Mouse (Mus musculus): ENCODE data around the gene Camk1d. TPM values are rescaled to one million over a fixed set of nuclear protein-coding genes. Genes with fewer than 3 reads are reported as not detected.

Gene Camk1d
- polyA plus RNA-seq, 1 experiment from 2014 or later, result 3.1 TPM

- H3K9me3 ChIP-seq (replicated peaks), result no peaks in the 10 kb centered on the region
- H3K27ac ChIP-seq (ENCODE audit: poor library complexity, severe bottlenecking), result no peak overlapping the region
- peaks cover 8% of the 10 kb centered on the region; the same call in 1 of the 2 replicates for H3K4me1 ChIP-seq (replicated peaks)
- no peaks in the 10 kb centered on the region for H3K36me3 ChIP-seq
- H3K27me3 ChIP-seq (replicated peaks), result no peaks in the 10 kb centered on the region
- 64% methylated on average over 6 of the region's 6 CpGs for WGBS
- H3K9ac ChIP-seq, result no peak overlapping the region
- H3K4me2 ChIP-seq, result no peak overlapping the region
- no peak for ATAC-seq (ENCODE audit: insufficient number of reproducible peaks, low FRiP score)
- H3K4me3 ChIP-seq, result no peak overlapping the region
Observed at GRCm38 (mm10) chr2:5592461-5593136, 121.7 kb downstream of the Camk1d start.

- H3K9me3 ChIP-seq (replicated peaks), result no peaks in the 10 kb centered on the region
- no peaks in the 10 kb centered on the region for H3K36me3 ChIP-seq
- no peak overlapping the region for H3K9ac ChIP-seq
- WGBS, result 68% methylated on average over 5 of the region's 5 CpGs
- no peak overlapping the region for H3K4me3 ChIP-seq
- H3K27ac ChIP-seq (ENCODE audit: poor library complexity, severe bottlenecking), result no peak overlapping the region
- H3K4me1 ChIP-seq (replicated peaks), result peaks cover 8% of the 10 kb centered on the region; the same call in 1 of the 2 replicates
- no peaks in the 10 kb centered on the region for H3K27me3 ChIP-seq (replicated peaks)
- no peak overlapping the region for H3K4me2 ChIP-seq
- ATAC-seq (ENCODE audit: insufficient number of reproducible peaks, low FRiP score), result no peak
Observed at GRCm38 (mm10) chr2:5590074-5590473, 124.2 kb downstream of the Camk1d start.

GRCm38 (mm10) chr2:5589163-5589562 lies 125.2 kb downstream of the Camk1d start:
- Histone ChIP-seq H3K36me3 (no peaks in the 10 kb centered on the region), H3K27ac (ENCODE audit: poor library complexity, severe bottlenecking) (no peak overlapping the region), H3K4me1 (replicated peaks) (peaks cover 8% of the 10 kb centered on the region; the same call in 1 of the 2 replicates), H3K9ac (no peak overlapping the region), H3K9me3 (replicated peaks) (no peaks in the 10 kb centered on the region), H3K4me3 (no peak overlapping the region), H3K4me2 (no peak overlapping the region), H3K27me3 (replicated peaks) (no peaks in the 10 kb centered on the region)
- ATAC-seq (ENCODE audit: insufficient number of reproducible peaks, low FRiP score), result no peak
- 77% methylated on average over 5 of the region's 5 CpGs for WGBS

- no peak overlapping the region for H3K9ac ChIP-seq
- no peak overlapping the region for H3K27ac ChIP-seq (ENCODE audit: poor library complexity, severe bottlenecking)
- H3K4me2 ChIP-seq, result no peak overlapping the region
- no peaks in the 10 kb centered on the region for H3K9me3 ChIP-seq (replicated peaks)
- 84% methylated on average over 8 of the region's 8 CpGs for WGBS
- H3K4me1 ChIP-seq (replicated peaks), result 0 out of 2 replicates have a peak, but pooled peaks cover 8% of the 10 kb centered on the region
- no peak for ATAC-seq (ENCODE audit: insufficient number of reproducible peaks, low FRiP score)
- no peak overlapping the region for H3K4me3 ChIP-seq
- no peaks in the 10 kb centered on the region for H3K27me3 ChIP-seq (replicated peaks)
- H3K36me3 ChIP-seq, result no peaks in the 10 kb centered on the region
Observed at GRCm38 (mm10) chr2:5588329-5588982, 125.9 kb downstream of the Camk1d start.

- Histone ChIP-seq H3K9me3 (replicated peaks) (no peaks in the 10 kb centered on the region), H3K4me1 (replicated peaks) (0 out of 2 replicates have a peak, but pooled peaks cover under 1% of the 10 kb centered on the region), H3K36me3 (no peaks in the 10 kb centered on the region), H3K4me3 (no peak overlapping the region), H3K9ac (no peak overlapping the region), H3K27ac (ENCODE audit: poor library complexity, severe bottlenecking) (no peak overlapping the region), H3K4me2 (no peak overlapping the region), H3K27me3 (replicated peaks) (no peaks in the 10 kb centered on the region)
- WGBS, result 71% methylated on average over 6 of the region's 6 CpGs
- no peak for ATAC-seq (ENCODE audit: insufficient number of reproducible peaks, low FRiP score)
Observed at GRCm38 (mm10) chr2:5584318-5585027, 129.8 kb downstream of the Camk1d start.

- no peak overlapping the region for H3K27ac ChIP-seq (ENCODE audit: poor library complexity, severe bottlenecking)
- H3K9ac ChIP-seq, result no peak overlapping the region
- H3K4me3 ChIP-seq, result no peak overlapping the region
- peaks cover 22% of the 10 kb centered on the region for H3K4me1 ChIP-seq (replicated peaks)
- H3K27me3 ChIP-seq (replicated peaks), result no peaks in the 10 kb centered on the region
- no peak overlapping the region for H3K4me2 ChIP-seq
- ATAC-seq (ENCODE audit: insufficient number of reproducible peaks, low FRiP score), result no peak
- H3K36me3 ChIP-seq, result no peaks in the 10 kb centered on the region
- H3K9me3 ChIP-seq (replicated peaks), result no peaks in the 10 kb centered on the region
- 53% methylated on average over 4 of the region's 4 CpGs for WGBS
Observed at GRCm38 (mm10) chr2:5579391-5579790, 134.9 kb downstream of the Camk1d start.

- Histone ChIP-seq H3K4me2 (no peak overlapping the region), H3K27me3 (replicated peaks) (no peaks in the 10 kb centered on the region), H3K27ac (ENCODE audit: poor library complexity, severe bottlenecking) (no peak overlapping the region; the same call in 1 of the 2 replicates), H3K9ac (no peak overlapping the region), H3K4me3 (no peak overlapping the region), H3K4me1 (replicated peaks) (peaks cover 26% of the 10 kb centered on the region), H3K9me3 (replicated peaks) (no peaks in the 10 kb centered on the region), H3K36me3 (no peaks in the 10 kb centered on the region)
- WGBS, result 56% methylated on average over 9 of the region's 9 CpGs
- no peak for ATAC-seq (ENCODE audit: insufficient number of reproducible peaks, low FRiP score)
Observed at GRCm38 (mm10) chr2:5577399-5578129, 136.8 kb downstream of the Camk1d start.

GRCm38 (mm10) chr2:5572314-5573006 lies 141.9 kb downstream of the Camk1d start:
- H3K36me3 ChIP-seq, result no peaks in the 10 kb centered on the region
- 73% methylated on average over 10 of the region's 10 CpGs for WGBS
- H3K27me3 ChIP-seq (replicated peaks), result no peaks in the 10 kb centered on the region
- no peak for ATAC-seq (ENCODE audit: insufficient number of reproducible peaks, low FRiP score)
- no peak overlapping the region for H3K4me2 ChIP-seq
- no peak overlapping the region for H3K9ac ChIP-seq
- no peaks in the 10 kb centered on the region for H3K9me3 ChIP-seq (replicated peaks)
- no peak overlapping the region for H3K4me3 ChIP-seq
- H3K27ac ChIP-seq (ENCODE audit: poor library complexity, severe bottlenecking), result no peak overlapping the region
- H3K4me1 ChIP-seq (replicated peaks), result peaks cover 16% of the 10 kb centered on the region

- WGBS, result 80% methylated on average over 5 of the region's 5 CpGs
- no peak overlapping the region for H3K9ac ChIP-seq
- H3K36me3 ChIP-seq, result no peaks in the 10 kb centered on the region
- H3K9me3 ChIP-seq (replicated peaks), result no peaks in the 10 kb centered on the region
- no peak for ATAC-seq (ENCODE audit: insufficient number of reproducible peaks, low FRiP score)
- no peaks in the 10 kb centered on the region for H3K4me1 ChIP-seq (replicated peaks)
- no peak overlapping the region for H3K4me3 ChIP-seq
- H3K4me2 ChIP-seq, result no peak overlapping the region
- H3K27ac ChIP-seq (ENCODE audit: poor library complexity, severe bottlenecking), result no peak overlapping the region
- H3K27me3 ChIP-seq (replicated peaks), result no peaks in the 10 kb centered on the region
Observed at GRCm38 (mm10) chr2:5566611-5567010, 147.7 kb downstream of the Camk1d start.

- no peak overlapping the region for H3K4me2 ChIP-seq
- H3K27ac ChIP-seq (ENCODE audit: poor library complexity, severe bottlenecking), result no peak overlapping the region
- H3K9ac ChIP-seq, result no peak overlapping the region
- no peak overlapping the region for H3K4me3 ChIP-seq
- no peak for ATAC-seq (ENCODE audit: insufficient number of reproducible peaks, low FRiP score)
- H3K4me1 ChIP-seq (replicated peaks), result no peaks in the 10 kb centered on the region
- no peaks in the 10 kb centered on the region for H3K27me3 ChIP-seq (replicated peaks)
- 74% methylated on average over 4 of the region's 4 CpGs for WGBS
- no peaks in the 10 kb centered on the region for H3K9me3 ChIP-seq (replicated peaks)
- H3K36me3 ChIP-seq, result no peaks in the 10 kb centered on the region
Observed at GRCm38 (mm10) chr2:5563685-5564084, 150.6 kb downstream of the Camk1d start.

Measured in heart, embryonic 12.5 days (tissue).